32 mouse cellular contexts compared by ENCODE assay signal in genomic region chr2:62834261-62834660, GRCm38 (mm10).
"Had no signal": no experiment of that assay in that cellular context is flagged by ENCODE, and none has a peak within 500 bp of the region (broad histone marks: within the 10 kb centered on the region; RNA-seq: fewer than 3 reads in every experiment).

No protein-coding gene starts in this region.

- H3K4me3 ChIP-seq: left cerebral cortex, adult 2 months; limb, embryonic 10.5 days; limb, embryonic 12.5 days; limb, embryonic 13.5 days; limb, embryonic 15.5 days; liver, embryonic 12.5 days; liver, embryonic 13.5 days; liver, embryonic 15.5 days; lung, embryonic 15.5 days; megakaryocyte, embryonic 14.5 days; midbrain, embryonic 10.5 days; midbrain, embryonic 12.5 days; midbrain, embryonic 13.5 days; midbrain, embryonic 15.5 days; myocyte had no signal

- DNase-seq: left cerebral cortex, postnatal 4 days; liver; liver, embryonic 13.5 days; liver, postnatal 0 days; lung, adult 18-20 months; lung, adult 2 months; lung, embryonic 14.5 days; lung, postnatal 10 days; lung, postnatal 14 days; lung, postnatal 36 days; lung, postnatal 4 days; midbrain, embryonic 14.5 days had no signal

- H3K9ac ChIP-seq: limb, embryonic 12.5 days; limb, embryonic 13.5 days; limb, embryonic 15.5 days; liver, embryonic 12.5 days; liver, embryonic 13.5 days; liver, embryonic 14.5 days; liver, embryonic 15.5 days; liver, postnatal 0 days; lung, embryonic 14.5 days; lung, embryonic 15.5 days; midbrain, embryonic 12.5 days; midbrain, embryonic 13.5 days; midbrain, embryonic 15.5 days had no signal

- H3K9me3 ChIP-seq: limb, embryonic 10.5 days; limb, embryonic 12.5 days; limb, embryonic 13.5 days; limb, embryonic 15.5 days; liver, embryonic 12.5 days; liver, embryonic 13.5 days; liver, embryonic 15.5 days; lung, embryonic 15.5 days; megakaryocyte, embryonic 14.5 days; midbrain, embryonic 10.5 days; midbrain, embryonic 12.5 days; midbrain, embryonic 15.5 days had no signal

- H3K27ac ChIP-seq: left cerebral cortex, adult 2 months; limb, embryonic 10.5 days; limb, embryonic 12.5 days; limb, embryonic 13.5 days; limb, embryonic 15.5 days; liver, embryonic 12.5 days; liver, embryonic 13.5 days; liver, embryonic 14.5 days; liver, embryonic 15.5 days; lung, embryonic 15.5 days; macrophage; midbrain, embryonic 10.5 days; midbrain, embryonic 12.5 days; midbrain, embryonic 13.5 days; midbrain, embryonic 15.5 days had no signal

- H3K36me3 ChIP-seq: limb, embryonic 10.5 days; limb, embryonic 12.5 days; limb, embryonic 13.5 days; limb, embryonic 15.5 days; liver, embryonic 12.5 days; liver, embryonic 13.5 days; liver, embryonic 15.5 days; lung, embryonic 15.5 days; midbrain, embryonic 10.5 days; midbrain, embryonic 12.5 days; midbrain, embryonic 13.5 days; midbrain, embryonic 15.5 days had no signal

- ATAC-seq: liver, embryonic 12.5 days; liver, postnatal 0 days; lung, postnatal 0 days; midbrain, embryonic 13.5 days; midbrain, embryonic 15.5 days; midbrain, embryonic 16.5 days had no signal

- H3K27me3 ChIP-seq: limb, embryonic 12.5 days; limb, embryonic 13.5 days; limb, embryonic 15.5 days; liver, embryonic 12.5 days; liver, embryonic 13.5 days; liver, embryonic 15.5 days; lung, embryonic 15.5 days; megakaryocyte, embryonic 14.5 days; midbrain, embryonic 12.5 days; midbrain, embryonic 13.5 days; midbrain, embryonic 15.5 days had no signal

- H3K4me1 ChIP-seq: limb, embryonic 10.5 days; limb, embryonic 12.5 days; limb, embryonic 13.5 days; limb, embryonic 15.5 days; liver, embryonic 12.5 days; liver, embryonic 13.5 days; liver, embryonic 15.5 days; lung, embryonic 15.5 days; megakaryocyte, embryonic 14.5 days; midbrain, embryonic 10.5 days; midbrain, embryonic 12.5 days; midbrain, embryonic 13.5 days; midbrain, embryonic 15.5 days had no signal

- H3K4me2 ChIP-seq: limb, embryonic 12.5 days; limb, embryonic 13.5 days; limb, embryonic 15.5 days; liver, embryonic 11.5 days; liver, embryonic 12.5 days; liver, embryonic 13.5 days; liver, embryonic 15.5 days; lung, embryonic 14.5 days; lung, embryonic 15.5 days; midbrain, embryonic 11.5 days; midbrain, embryonic 12.5 days; midbrain, embryonic 13.5 days; midbrain, embryonic 15.5 days had no signal
